Mouse (Mus musculus) layer of hippocampus, postnatal 14 days (tissue): ENCODE data around the gene Kif11. TPM values are rescaled to one million over a fixed set of nuclear protein-coding genes. Genes with fewer than 3 reads are reported as not detected.

Experiments
- DNase-seq, 2 experiments: peaks; one replicate each; pipeline ENCODE4 v3.0.0; 2021 to 2022; ENCODE audit warnings: low spot score in 2 of 2, mixed read lengths in 1 of 2
- total RNA-seq, 2 experiments: library from RNA; stranded (reverse); gene quantifications; 2 replicates each; pipeline ENCODE4 v1.2.3; 2021

Gene Kif11
- total RNA-seq, 2 experiments from 2014 or later = 2.4 to 3.1 TPM

DNA sequence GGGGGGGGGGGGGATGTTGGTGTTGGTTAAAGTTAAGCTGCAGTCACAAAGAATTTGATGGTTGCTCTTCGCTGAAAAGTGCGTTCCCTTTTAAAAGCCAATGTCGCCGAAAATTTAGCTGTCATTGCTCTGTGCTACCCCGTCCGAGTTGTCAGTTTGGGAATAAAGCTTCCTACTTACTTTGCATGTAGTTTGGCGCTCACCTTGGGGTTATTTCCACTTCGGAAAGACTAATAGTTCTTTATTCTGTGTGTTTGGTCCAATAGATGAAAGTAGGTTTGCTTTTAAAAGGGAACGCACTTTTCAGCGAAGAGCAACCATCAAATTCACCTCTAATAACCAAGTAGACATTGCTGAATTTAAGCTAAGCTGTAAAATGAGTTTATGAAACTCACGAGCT is 638 bp downstream of the Kif11 start:
- DNase-seq = no peak

DNA sequence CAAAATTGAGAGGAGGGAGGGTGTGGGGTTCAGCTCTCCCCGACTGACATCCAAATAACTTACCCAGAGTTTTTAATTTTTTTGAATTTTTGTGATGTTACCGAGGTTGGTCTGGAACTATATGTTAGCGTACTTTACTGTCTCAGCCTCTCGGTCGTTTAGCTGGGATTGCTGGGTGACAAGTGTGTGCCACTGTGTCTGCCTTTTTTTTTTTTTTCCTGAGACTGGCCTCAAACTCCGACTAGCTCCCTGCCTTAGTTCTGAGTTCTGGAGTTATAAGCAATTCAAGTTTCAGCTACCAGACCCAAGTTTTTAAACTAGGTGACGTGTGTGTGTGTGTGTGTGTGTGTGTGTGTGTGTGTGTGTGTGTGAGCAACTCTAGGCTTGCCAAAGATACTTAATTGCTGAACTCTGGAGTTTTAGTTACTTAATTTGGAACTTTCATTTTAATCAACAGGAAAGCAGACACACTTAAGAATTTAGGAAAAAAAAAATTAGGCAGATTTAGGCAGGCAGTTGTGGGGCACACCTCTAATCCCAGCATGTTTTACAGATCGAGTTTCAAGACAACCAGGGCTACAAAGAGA is 1.3 kb downstream of the Kif11 start:
- DNase-seq = no peak

DNA sequence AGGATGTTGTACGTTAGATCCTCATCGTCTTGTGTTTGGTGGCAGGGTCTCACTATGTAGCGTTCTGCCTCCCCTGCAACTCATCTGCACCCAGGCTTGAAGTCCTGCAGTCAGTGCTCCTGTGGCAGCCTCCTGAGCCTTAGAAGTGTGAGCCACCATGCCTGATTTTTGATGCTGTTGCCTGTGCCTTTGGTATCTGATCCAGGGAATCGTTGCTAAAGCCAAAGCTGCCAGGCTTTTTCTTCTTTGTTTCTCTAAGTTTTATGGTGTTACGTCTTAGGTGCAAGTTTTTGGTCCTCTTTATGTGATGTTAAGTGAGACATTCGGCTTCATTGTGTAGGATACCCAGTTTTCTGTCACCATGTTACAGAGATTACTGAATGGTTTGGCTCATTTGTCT is 2.6 kb downstream of the Kif11 start:
- DNase-seq = no peak

DNA sequence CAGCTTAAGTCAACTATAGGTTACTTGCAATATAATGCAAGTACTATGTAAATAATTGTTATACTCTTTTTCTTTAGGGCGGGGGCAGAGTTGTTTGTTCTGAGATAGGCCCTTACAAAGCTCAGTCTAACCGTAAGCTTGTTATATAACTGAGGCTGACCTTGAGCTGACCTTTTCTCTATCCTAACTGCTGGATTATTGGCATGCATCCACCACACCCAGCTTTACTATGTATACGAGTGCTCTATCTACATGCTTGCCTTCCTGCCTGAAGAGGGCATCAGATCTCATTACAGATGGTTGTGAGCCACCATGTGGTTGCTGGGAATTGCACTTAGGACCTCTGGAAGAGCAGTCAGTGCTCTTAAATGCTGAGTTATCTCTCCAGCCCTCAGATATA is 9.9 kb downstream of the Kif11 start:
- no peak for DNase-seq

DNA sequence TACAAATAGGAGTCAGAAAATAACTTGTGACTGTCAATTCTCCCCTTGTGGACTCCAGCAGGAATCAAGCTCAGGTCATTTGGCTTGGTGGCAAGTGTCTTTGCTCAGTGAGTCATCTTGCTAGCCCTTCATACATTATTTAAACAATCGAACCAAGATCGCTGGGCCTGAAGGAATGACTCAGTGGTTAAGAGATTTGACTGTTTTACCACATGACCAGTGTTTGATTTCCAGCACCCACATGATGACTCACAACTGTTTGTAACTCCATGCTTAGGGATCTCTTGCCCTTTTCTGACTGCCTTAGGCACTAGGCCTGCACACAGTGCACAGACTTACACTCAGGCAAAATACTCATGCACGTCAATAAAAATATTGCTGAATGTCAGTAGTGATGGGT is 15.7 kb downstream of the Kif11 start:
- DNase-seq = no peak

DNA sequence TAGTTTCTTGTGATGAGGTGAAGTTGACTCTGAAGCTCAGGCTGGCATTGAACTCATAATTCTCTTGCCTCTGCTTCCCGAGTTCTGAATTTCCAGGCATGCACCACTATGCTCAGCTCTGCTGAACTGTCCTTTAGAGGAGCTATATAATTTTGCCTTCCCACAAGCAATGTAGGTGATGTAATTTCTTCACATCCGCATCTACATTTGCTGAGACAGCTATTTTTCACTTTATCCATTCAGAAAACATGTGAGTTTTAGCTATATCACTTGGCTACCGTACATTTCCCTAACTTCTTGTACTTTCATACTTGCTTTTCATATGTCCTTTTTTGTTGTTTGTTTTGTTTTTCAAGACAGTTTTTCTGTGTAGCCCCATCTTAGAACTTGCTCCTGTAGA is 20.1 kb downstream of the Kif11 start:
- no peak for DNase-seq

DNA sequence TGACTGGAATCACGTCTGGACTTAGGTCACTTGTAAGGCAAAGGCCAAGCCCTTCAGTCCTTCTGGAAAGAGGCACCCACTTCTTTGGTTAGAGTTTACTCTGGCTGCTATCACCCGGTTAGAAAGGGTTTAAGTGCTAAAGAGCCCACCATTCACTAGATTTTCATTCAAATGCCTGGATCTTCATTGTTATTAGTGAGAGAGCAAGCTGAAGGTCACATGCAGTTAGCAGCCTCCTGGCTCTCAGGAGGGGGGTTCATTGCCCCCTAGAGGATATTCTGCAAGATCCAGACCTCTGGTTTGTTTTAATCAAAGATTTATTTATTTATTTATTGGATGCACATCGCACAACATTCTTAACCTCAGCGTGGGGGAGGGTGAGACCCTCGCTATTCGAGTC is 24.7 kb downstream of the Kif11 start:
- no peak for DNase-seq

DNA sequence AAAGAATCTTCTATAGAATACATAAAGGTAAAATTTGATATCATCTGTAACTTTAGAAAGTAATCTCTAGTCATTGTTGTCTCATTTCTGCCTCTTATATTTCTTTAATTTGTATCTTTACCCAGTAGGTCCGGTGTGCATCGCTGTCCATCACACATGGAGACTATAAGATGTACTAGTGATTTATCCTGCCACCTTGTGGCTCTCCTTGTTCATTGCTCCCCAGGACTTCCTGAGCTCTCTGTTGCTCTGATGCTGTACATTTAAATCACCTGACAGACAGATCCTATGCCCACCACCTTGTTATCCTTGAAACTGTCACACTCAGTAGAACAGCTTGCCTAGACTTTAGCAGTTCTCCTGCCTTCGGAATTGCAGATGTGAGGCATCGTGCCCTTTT is 42.1 kb downstream of the Kif11 start:
- DNase-seq = peak in 1 of 2 experiments; percentile 14

DNA sequence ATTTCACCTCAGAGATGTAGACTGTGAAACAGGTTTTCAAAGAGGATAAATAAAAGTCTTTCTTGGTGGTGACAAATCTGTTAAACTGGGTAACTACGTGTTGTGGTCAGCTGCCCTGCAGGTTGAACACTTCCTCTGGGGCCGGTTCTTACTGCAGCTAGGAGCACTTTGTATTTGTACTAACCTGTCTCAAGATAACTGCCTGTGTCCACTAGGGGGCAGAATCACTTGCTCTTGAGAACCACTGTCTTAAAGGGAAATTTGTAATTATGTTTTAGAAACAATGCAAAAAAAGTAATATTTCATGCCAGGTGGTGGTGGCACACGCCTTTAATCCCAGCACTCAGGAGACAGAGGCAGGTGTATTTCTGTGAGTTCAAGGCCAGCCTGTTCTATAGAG is 43.4 kb downstream of the Kif11 start:
- peak in 1 of 2 experiments; percentile 45 for DNase-seq

DNA sequence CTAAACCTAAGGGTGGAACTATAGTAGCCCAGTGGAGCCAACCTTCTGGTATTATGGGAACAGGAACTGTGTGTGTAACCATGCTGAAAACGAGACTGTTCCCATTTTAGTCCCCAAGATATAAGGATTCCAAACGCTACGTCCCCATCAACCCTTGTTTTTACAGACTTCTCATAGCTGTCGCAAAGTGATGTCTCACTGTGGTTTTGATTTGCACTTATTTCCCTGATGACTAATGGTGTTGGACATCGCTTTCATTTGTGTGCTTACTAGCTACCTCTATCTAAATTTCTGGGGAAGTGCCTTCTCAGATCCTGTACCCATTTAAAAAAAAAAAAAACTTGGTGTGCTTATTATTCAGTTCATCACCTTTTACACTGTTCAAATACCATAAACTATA is 52.4 kb downstream of the Kif11 start:
- no peak for DNase-seq

DNA sequence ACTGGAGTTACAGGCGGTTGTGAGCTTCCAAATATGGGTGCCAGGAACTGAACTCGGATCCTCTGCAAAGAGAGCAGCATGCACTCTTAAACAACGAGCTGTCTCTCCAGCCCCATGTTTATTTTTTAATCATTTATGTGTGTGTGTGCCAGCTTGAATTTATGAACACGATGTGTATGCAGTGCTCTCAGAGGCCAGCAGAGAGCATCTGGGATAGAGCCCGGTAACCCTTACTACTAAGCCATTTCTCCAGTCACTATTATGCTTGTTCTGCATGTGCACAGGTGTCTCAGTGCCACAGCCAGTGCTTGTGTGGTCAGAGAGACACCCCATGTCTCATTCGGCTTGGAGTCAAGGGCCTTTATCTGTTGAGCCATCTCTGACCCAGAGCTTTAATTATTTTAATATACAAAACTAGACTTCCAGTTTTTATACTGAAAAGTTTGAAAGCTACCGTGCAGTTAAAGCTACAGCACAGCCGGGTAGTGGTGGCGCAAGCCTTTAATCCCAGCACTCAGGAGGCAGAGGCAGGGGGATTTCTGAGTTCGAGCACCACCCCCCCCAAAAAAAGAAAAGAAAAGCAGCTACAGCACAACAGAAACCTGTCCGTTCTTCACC is 55.0 kb downstream of the Kif11 start:
- DNase-seq = no peak

DNA sequence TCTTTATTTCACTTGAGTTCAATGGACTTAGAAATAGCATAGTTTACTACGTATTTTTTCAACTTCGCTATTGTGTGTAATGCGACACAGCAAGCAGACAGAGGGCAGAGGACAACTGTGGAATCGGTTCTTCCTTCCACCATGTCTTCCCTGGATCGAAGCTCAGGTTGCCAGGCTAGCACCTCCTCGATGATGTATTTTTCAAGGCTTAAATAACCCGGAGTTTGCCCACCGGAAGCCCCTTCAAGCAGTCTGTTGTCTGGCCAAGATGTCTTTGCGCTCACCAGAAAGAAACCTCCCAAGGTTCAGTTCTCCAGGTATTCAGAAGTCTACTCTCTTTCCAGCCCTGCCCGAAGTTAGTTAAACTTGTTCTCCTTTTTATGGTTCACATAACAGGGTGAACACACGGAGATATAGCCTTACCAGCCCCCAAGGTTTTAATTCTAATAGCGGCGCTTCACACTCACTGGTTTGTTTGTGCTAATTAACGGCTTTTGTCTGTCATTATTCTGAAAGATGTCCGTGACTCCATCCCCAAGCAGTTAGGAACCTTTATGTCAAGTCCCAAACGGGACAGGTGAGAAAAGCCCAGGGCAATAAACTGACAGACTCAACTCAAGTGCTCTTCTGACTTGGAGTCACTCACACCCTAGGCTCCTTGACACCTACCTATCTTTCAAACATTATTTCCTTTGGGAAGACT is 56.8 kb downstream of the Kif11 start:
- DNase-seq = no peak

DNA sequence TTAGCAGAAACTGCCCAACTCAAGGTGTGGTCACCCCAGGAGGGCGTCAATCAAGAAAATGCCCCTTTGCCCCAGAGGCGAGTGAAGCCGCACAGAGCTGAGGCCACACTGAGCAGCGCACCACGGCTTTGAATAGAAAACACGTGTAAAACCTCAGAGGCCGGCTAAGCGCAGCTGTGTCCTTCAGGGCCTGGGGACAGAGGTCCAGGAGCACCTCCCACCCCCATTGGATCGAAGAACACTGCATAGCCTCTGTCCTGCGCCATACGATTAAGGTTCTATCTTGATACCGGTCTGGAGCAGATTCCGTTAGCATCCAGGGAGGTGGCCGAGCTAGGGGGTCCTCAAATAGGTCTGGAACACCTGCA is 57.7 kb downstream of the Kif11 start:
- DNase-seq = no peak

DNA sequence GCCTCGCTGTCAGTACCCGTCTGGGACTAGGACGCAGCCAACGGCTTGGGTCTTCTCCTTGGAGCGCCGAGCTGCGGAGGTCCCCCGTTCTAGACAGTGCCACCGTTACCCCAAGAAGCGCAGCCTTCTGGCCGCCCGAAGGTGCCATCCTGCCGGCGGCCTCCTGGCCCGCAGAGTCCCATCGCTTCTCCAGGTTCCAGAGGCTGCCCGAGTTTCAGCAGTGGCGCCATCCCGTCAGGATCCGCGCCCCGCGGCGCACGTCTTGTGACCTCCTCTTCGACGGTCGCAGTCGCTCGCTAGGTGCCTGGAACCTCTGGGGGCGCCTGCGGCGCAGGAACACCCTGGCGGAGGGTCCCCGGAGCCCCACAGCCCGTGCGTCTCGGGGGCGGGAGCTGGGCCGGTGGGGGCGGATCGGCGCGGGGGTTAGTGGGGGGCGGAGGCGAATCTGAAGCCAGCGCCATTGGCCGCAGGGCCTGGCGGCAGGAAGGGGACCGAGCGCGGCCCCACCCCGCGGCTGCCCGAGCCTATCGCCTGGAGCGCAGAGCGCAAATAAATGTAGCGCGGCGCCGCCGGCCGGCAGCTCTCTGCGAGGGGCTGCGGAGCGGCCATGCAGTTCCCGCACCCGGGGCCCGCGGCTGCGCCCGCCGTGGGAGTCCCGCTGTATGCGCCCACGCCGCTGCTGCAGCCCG is 58.2 kb downstream of the Kif11 start, which contains the start of gene Hhex:
Gene Hhex, plus strand, starts transcription at position 548 of the 689 bp plus-strand sequence.
- peak in 1 of 2 experiments; percentile 28 for DNase-seq

DNA sequence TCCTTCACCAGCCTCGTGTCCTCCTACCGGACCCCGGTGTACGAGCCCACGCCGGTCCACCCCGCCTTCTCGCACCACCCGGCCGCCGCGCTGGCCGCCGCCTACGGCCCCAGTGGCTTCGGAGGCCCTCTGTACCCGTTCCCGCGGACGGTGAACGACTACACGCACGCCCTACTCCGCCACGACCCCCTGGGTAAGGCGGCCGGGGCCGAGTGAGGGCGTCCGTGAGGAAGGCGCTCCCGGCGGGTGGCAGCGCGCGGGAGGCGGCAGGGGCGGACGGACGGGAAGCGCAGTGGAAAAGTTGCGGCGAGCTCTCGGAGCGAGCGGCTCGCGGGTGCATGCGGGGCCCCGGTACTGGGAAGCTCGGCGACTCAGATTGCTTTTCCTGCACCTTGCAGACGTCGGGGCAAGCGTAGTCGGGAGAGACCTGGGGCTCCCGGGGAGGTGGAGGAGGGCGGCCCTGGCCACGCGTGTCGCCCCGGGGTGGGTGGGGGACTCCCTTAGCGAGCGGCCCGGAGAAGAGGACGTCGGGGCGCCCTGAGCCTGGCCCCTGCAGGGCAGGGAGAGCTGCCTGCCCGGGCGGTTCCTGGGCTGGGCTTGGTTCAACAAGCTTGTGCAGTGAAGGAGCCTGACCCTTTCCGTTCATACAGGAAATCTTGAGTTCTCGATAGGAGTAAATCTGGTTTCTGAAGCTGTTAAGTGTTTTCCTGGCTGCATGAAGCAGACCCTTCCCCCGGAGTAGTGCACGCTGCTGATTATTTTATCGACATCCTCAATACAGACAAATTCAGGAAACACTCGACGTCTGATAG is 59.0 kb downstream of the Kif11 start:
- no peak for DNase-seq

DNA sequence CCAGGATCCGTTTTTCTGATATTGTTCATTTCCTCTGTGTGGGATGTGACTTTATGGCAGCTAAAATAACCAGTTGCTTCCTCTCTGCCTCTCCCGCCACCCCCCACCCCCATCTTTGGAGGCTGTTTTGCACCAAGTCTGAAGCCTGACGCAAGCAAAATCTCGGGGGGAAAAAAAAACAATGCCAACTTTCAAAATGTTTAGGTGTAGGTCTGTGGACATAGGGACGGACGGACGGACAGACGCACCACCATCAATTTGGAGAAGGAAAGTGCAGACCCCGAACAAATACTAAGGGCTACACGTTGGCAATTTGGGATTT is 59.6 kb downstream of the Kif11 start:
- DNase-seq = no peak

DNA sequence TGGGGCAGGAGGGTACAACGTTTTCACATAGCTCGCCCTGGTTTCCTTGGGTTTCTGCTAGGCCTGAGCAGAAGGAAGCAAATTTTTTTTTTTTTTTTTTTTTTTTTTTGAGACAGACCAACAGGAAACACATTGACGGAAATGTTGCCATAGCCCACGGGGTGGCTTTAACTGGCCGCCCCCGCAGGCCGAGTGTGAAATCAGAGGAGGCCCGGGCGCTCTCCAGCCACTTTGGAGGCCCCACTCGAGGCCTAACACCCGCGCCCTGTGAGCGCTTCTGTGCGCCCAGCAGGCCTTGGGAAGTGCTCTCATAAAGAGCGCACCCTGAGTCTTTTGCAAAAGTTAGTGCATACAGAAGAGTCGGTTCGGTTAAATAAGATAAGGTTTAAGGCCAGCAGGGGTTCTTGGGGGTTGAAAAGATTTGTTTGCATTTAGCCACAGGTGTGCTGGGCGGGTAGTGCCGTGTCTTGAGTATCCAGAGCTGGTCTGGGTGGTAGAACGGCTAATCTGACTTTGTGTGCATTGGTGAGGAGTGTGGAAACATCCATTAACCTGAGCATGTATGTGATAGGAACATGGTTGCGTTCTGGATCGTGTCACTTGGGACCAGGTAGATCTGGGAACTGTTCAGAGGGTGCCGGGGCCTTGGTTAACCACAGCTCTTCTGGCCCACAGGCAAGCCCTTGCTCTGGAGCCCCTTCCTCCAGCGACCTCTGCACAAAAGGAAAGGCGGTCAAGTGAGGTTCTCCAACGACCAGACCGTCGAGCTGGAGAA is 60.5 kb downstream of the Kif11 start:
- no peak for DNase-seq

DNA sequence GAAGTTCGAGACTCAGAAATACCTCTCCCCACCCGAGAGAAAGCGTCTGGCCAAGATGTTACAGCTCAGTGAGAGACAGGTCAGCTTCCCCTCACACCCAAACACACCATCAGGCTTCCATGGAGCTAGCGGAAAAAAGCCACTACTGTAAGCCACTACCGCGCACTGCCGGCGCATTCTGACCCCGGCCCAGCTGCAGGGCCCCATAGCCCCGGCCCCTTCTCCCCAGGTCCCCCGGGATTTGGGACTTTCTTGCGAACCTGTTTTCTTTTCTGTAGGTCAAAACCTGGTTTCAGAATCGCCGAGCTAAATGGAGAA is 61.0 kb downstream of the Kif11 start:
- DNase-seq = no peak

DNA sequence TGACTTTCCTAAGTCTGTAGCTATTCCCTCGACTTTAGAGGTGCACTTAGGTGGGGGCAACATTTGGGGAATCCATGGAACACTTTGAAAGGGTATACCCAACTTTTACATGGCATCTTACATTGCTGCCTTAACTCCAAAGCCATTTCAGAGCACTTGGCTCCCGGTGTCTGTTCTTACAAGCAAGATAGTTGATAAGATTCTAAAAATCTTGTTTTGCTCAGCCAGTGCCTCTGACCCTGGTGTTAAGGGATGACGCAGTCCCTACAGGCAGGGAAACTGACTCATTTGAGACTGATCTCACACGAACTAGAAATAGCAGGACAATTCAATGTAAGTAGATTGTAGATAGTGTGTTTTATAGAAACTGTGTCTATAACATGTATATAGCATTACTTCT is 64.0 kb downstream of the Kif11 start:
- DNase-seq = no peak

DNA sequence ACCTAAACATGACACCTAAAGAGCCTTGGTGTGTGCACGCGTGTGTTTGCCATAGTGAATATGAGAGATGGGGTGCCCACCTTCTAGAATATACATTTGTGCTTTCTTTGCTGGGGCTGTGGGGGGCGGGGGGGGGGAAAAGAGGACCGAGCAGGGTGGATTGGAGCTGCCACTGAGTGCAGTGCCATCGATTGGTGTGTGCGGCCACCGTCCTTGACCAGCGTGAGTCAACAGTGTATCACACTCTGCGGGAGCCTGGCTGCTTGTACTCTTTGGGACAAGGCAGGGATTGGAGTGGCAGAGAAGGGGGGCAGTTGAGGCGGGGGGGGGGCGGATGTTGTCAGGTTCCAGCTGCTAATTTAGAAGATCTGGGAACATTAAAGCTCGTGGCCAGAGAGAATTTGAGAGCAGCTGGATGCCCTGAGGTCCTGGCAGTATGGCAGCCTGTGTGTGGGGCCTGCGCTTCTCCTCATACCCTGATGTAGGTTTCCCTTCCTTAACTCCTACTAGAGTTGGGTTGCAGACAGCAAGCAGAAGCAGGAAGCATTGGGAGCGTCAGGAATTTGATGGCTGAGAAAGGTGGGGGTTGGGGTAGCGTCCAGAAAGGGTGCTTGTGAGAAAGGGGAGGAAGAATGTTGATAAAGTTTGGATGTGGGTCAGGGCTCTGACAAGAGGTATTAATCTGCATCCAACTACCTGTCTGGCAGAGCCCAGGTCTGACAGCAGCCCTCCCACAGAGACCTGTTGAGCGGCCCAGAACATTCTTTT is 64.7 kb downstream of the Kif11 start:
- no peak for DNase-seq
